Mouse (Mus musculus): Measurements from ENCODE around the gene Mob2. TPM values are rescaled to one million over a fixed set of nuclear protein-coding genes. Genes with fewer than 3 reads are reported as not detected.

Gene Mob2
- polyA plus RNA-seq, 1 experiment from 2014 or later = 52.9 TPM

DNA sequence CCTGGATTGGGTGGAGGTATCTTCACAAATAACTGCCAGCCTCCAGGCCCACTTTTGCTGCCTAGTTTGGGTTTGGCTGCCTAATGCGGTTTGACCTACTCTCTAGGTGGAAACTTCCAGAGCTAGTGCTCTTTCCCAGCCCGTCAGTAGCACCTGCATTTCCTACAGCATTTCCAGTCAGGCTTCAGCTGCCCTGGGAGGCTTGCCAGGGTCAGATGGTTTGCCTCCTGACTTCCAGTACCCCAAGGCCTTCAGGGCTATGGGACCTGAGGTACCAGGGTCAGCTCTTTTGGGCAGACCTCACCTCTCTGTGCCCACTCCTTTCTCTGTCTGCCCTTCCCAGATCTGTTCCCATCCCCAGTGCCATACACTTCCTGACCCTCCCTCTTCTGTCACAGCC lies 99.9 kb downstream of the Mob2 start:
- no peak overlapping the region for H3K4me3 ChIP-seq (ENCODE audit: low read depth, low read length)
- H3K9me3 ChIP-seq (ENCODE audit: control insufficient read depth, low read length) = no peaks in the 10 kb centered on the region
- DNase-seq (ENCODE audit: low spot score) = no peak
- H3K27ac ChIP-seq (ENCODE audit: low read depth, low read length) = no peak overlapping the region
- H3K4me2 ChIP-seq (ENCODE audit: low read depth, low read length, severe bottlenecking) = no peak overlapping the region
- 86% methylated on average over 2 of the region's 2 CpGs for WGBS
- ATAC-seq (replicated peaks; ENCODE audit: low FRiP score) = no peak
- H3K27me3 ChIP-seq (ENCODE audit: control insufficient read depth, insufficient read depth, low read length) = no peaks in the 10 kb centered on the region
- H3K36me3 ChIP-seq (ENCODE audit: control insufficient read depth, insufficient read depth, low read length) = no peaks in the 10 kb centered on the region; the same call in 1 of the 2 replicates
- 0 out of 2 replicates have a peak, but pooled peaks cover 3% of the 10 kb centered on the region for H3K4me1 ChIP-seq (replicated peaks; ENCODE audit: control insufficient read depth, insufficient read depth, low read length)
- H3K9ac ChIP-seq (ENCODE audit: low read length) = no peak overlapping the region

DNA sequence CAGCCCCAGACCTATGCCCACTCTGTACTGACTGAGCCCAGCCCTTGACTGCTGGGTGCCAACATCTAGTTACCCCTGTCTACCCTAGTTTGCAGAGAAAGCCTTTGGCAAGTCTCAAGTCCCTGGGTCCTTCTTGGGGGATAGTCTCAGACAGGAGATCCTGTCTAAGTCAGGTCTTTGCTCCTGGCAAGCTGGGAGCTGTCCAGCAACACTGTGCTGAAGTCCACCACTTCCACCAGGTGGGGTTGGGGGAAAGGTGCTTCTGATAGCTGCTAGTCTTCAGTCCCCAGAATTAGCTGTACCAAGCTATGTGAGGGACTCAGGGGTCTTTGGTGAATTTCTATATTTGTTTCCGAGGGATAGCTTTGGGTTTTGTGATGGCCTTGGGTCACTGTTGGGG lies 101.7 kb downstream of the Mob2 start:
- no peaks in the 10 kb centered on the region for H3K36me3 ChIP-seq (ENCODE audit: control insufficient read depth, insufficient read depth, low read length)
- no peaks in the 10 kb centered on the region for H3K27me3 ChIP-seq (ENCODE audit: control insufficient read depth, insufficient read depth, low read length)
- DNase-seq (ENCODE audit: low spot score) (no peak), ATAC-seq (replicated peaks; ENCODE audit: low FRiP score) (no peak)
- H3K4me1 ChIP-seq (replicated peaks; ENCODE audit: control insufficient read depth, insufficient read depth, low read length) = 0 out of 2 replicates have a peak, but pooled peaks cover 3% of the 10 kb centered on the region
- H3K9me3 ChIP-seq (ENCODE audit: control insufficient read depth, low read length) = no peaks in the 10 kb centered on the region
- H3K27ac ChIP-seq (ENCODE audit: low read depth, low read length) = no peak overlapping the region
- H3K4me2 ChIP-seq (ENCODE audit: low read depth, low read length, severe bottlenecking) = no peak overlapping the region
- no peak overlapping the region for H3K4me3 ChIP-seq (ENCODE audit: low read depth, low read length)
- no peak overlapping the region for H3K9ac ChIP-seq (ENCODE audit: low read length)
- WGBS = 93% methylated on average over 1 of the region's 1 CpGs

Small RNA genes within 50 kb of the gene (microRNA-seq; reads per million reads assigned to microRNA genes)
- not detected for gene Mir3104 (ENCODE audit: insufficient number of aligned reads)

Other genes with a start within 250 kb of the Mob2 start
- gene Muc5b, start 222.0 kb downstream of the Mob2 start, polyA plus RNA-seq (2014; fragmentation: Nextera tagmentation; extraction: Ambion mirVana) = 0.03 TPM in 1 of 2 replicates, not detected in the other
- 59.8 and 70.7 TPM in 2 replicates for gene Tollip, start 142.6 kb downstream of the Mob2 start, polyA plus RNA-seq (2014; fragmentation: Nextera tagmentation; extraction: Ambion mirVana)
- gene Brsk2, start 111.3 kb downstream of the Mob2 start, polyA plus RNA-seq (2014; fragmentation: Nextera tagmentation; extraction: Ambion mirVana) = 13.8 and 15.5 TPM in 2 replicates
- 22.6 and 28.1 TPM in 2 replicates for gene Dusp8, start 34.8 kb upstream of the Mob2 start, polyA plus RNA-seq (2014; fragmentation: Nextera tagmentation; extraction: Ambion mirVana)
- gene Gm45618, start 59.7 kb upstream of the Mob2 start, polyA plus RNA-seq (2014; fragmentation: Nextera tagmentation; extraction: Ambion mirVana) = 0.31 TPM in 1 of 2 replicates, not detected in the other
- not detected in 2 replicates for gene Gm39115, start 75.0 kb upstream of the Mob2 start, polyA plus RNA-seq (2014; fragmentation: Nextera tagmentation; extraction: Ambion mirVana)
- gene Gm45337, start 83.5 kb upstream of the Mob2 start, polyA plus RNA-seq (2014; fragmentation: Nextera tagmentation; extraction: Ambion mirVana) = not detected in 2 replicates
- not detected in 2 replicates for gene Gm29735, start 96.0 kb upstream of the Mob2 start, polyA plus RNA-seq (2014; fragmentation: Nextera tagmentation; extraction: Ambion mirVana)
- not detected in 2 replicates for gene Gm4553, start 104.7 kb upstream of the Mob2 start, polyA plus RNA-seq (2014; fragmentation: Nextera tagmentation; extraction: Ambion mirVana)
- gene Krtap5-2, start 114.9 kb upstream of the Mob2 start, polyA plus RNA-seq (2014; fragmentation: Nextera tagmentation; extraction: Ambion mirVana) = not detected in 2 replicates
- gene Gm10153, start 129.3 kb upstream of the Mob2 start, polyA plus RNA-seq (2014; fragmentation: Nextera tagmentation; extraction: Ambion mirVana) = not detected in 2 replicates
- not detected in 2 replicates for gene Krtap5-3, start 140.3 kb upstream of the Mob2 start, polyA plus RNA-seq (2014; fragmentation: Nextera tagmentation; extraction: Ambion mirVana)
- gene Gm7579, start 150.8 kb upstream of the Mob2 start, polyA plus RNA-seq (2014; fragmentation: Nextera tagmentation; extraction: Ambion mirVana) = not detected in 2 replicates
- not detected in 2 replicates for gene Krtap5-5, start 168.9 kb upstream of the Mob2 start, polyA plus RNA-seq (2014; fragmentation: Nextera tagmentation; extraction: Ambion mirVana)
- not detected in 2 replicates for gene Gm40460, start 180.0 kb upstream of the Mob2 start, polyA plus RNA-seq (2014; fragmentation: Nextera tagmentation; extraction: Ambion mirVana)
- gene Gm2431, start 197.3 kb upstream of the Mob2 start, polyA plus RNA-seq (2014; fragmentation: Nextera tagmentation; extraction: Ambion mirVana) = not detected in 2 replicates
- not detected in 2 replicates for gene Gm4559, start 213.3 kb upstream of the Mob2 start, polyA plus RNA-seq (2014; fragmentation: Nextera tagmentation; extraction: Ambion mirVana)
- gene Krtap5-1, start 236.1 kb upstream of the Mob2 start, polyA plus RNA-seq (2014; fragmentation: Nextera tagmentation; extraction: Ambion mirVana) = not detected in 2 replicates
- not detected in 2 replicates for gene Krtap5-4, start 242.5 kb upstream of the Mob2 start, polyA plus RNA-seq (2014; fragmentation: Nextera tagmentation; extraction: Ambion mirVana)

Data from forebrain, embryonic 11.5 days (tissue).